Comparison of ENCODE assay signal across 21 mouse cellular contexts in genomic region chr4:142218997-142219396, GRCm38 (mm10). TPM values are rescaled to one million over a fixed set of nuclear protein-coding genes. Genes with fewer than 3 reads are reported as not detected.
"Had no signal": no experiment of that assay in that cellular context is flagged by ENCODE, and none has a peak within 500 bp of the region (broad histone marks: within the 10 kb centered on the region; RNA-seq: fewer than 3 reads in every experiment).

No protein-coding gene starts in this region.

- H3K9me3 ChIP-seq: limb, embryonic 10.5 days; limb, embryonic 13.5 days; liver, embryonic 12.5 days; liver, embryonic 15.5 days; lung, embryonic 15.5 days; megakaryocyte, embryonic 14.5 days; midbrain, embryonic 10.5 days; midbrain, embryonic 13.5 days; neural tube, embryonic 13.5 days had no signal

- DNase-seq: kidney, adult 18-20 months; kidney, adult 9 months; kidney, postnatal 36 days; liver; lung, adult 18-20 months; lung, postnatal 10 days; lung, postnatal 36 days; thymus, adult 18-20 months; thymus, postnatal 14 days had no signal

- H3K27me3 ChIP-seq: limb, embryonic 13.5 days; liver, embryonic 12.5 days; liver, embryonic 15.5 days; lung, embryonic 15.5 days; midbrain, embryonic 13.5 days; neural tube, embryonic 13.5 days had no signal

- H3K36me3 ChIP-seq: limb, embryonic 10.5 days; limb, embryonic 13.5 days; liver, embryonic 12.5 days; liver, embryonic 15.5 days; lung, embryonic 15.5 days; midbrain, embryonic 10.5 days; midbrain, embryonic 13.5 days; neural tube, embryonic 13.5 days had no signal

- H3K27ac ChIP-seq: limb, embryonic 10.5 days; limb, embryonic 13.5 days; liver, embryonic 12.5 days; liver, embryonic 15.5 days; lung, embryonic 15.5 days; midbrain, embryonic 10.5 days; midbrain, embryonic 13.5 days; neural tube, embryonic 13.5 days had no signal

- H3K4me1 ChIP-seq: liver, embryonic 15.5 days; megakaryocyte, embryonic 14.5 days had no signal

- H3K4me3 ChIP-seq: limb, embryonic 10.5 days; limb, embryonic 13.5 days; liver, embryonic 12.5 days; liver, embryonic 15.5 days; lung, embryonic 15.5 days; megakaryocyte, embryonic 14.5 days; midbrain, embryonic 10.5 days; midbrain, embryonic 13.5 days; myocyte; neural tube, embryonic 13.5 days had no signal

RNA-seq across cellular contexts. Expression of gene Kazn, which starts 20.2 kb away (rescaled TPM):
- total RNA-seq: monocyte, adult 5-6 weeks; neutrophil, adult 5-6 weeks had no signal
- polyA plus RNA-seq: myocyte had no signal
